Mouse (Mus musculus): ENCODE measurements at regions not wholly inside any gene's neighbourhood (a gene's known extent, or its start where the extent isn't known, plus 50 kb on each side); places are given as distances from the start of the nearest gene placed in this dataset.

- peak; percentile 49 for TF ChIP-seq CTCF (IDR thresholded peaks at IDR 0.05)
- no peak for TF ChIP-seq POLR2A (IDR thresholded peaks at IDR 0.05; ENCODE audit: insufficient read depth, low read depth, low read length)
Observed at GRCm38 (mm10) chr10:118605156-118605821, 164.4 kb downstream of the Ifng start.
